Comparison of ENCODE assay signal across 8 mouse cellular contexts in the genomic region with DNA sequence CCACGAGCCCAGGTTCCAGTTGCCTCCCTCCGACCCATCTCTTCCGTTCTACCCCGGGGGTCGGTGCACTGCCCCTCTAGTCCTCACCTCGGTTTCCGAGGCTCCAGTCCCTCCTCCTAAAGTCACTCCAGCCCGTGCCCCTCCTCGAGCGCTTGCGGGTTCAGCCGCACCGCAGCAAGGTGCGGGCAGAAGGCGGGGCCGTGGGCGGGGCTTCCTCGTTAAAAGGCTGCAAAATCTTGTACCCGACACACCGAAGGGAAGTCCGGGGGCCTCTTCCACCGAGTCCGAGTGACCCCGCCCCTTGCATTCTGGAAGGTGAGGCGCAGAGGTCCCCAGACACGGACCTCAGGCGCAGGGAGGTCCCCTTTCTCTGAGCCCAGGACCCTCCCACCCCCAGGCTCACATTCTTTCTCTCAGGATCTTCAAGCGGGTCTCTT. TPM values are rescaled to one million over a fixed set of nuclear protein-coding genes. Genes with fewer than 3 reads are reported as not detected.
DNase-seq lines count a peak whose midpoint lies in the region; ATAC-seq and TF ChIP-seq lines count a peak whose summit lies in the region.

A gene (plus strand): TSS at position 245 of the 437 bp plus-strand sequence.

- WGBS in embryonic facial prominence, embryonic 12.5 days: under 1% methylated on average over 28 of the region's 28 CpGs

- DNase-seq in layer of hippocampus, adult 2 months (ENCODE audit: low spot score in 2 of 2): no peak
- DNase-seq in layer of hippocampus, adult 9-10 months (ENCODE audit: low spot score): no peak
- no peak for DNase-seq in heart, postnatal 4 days
- no peak for DNase-seq in layer of hippocampus, postnatal 25 days (ENCODE audit: extremely low spot score in 1 of 2, low spot score in 1 of 2)
- DNase-seq in thymus, adult 18-20 months: peak; percentile 16 to 26
- no peak for DNase-seq in left cerebral cortex, adult 9 months (ENCODE audit: low spot score in 2 of 2)

- peak within 1 kb of the TSS; percentile 43; the same call in 1 of the 2 replicates for H3K27ac ChIP-seq in layer of hippocampus, adult 2 months
- no peak within 1 kb of the TSS for H3K27ac ChIP-seq in embryonic facial prominence, embryonic 12.5 days

- no peaks in the 10 kb centered on the region for H3K9me3 ChIP-seq in embryonic facial prominence, embryonic 12.5 days
- no peaks in the 10 kb centered on the region for H3K9me3 ChIP-seq in megakaryocyte, embryonic 14.5 days

- H3K36me3 ChIP-seq in embryonic facial prominence, embryonic 12.5 days: no peaks in the 10 kb centered on the region
- H3K36me3 ChIP-seq in megakaryocyte, embryonic 14.5 days (replicated peaks; ENCODE audit: low read length): no peaks in the 10 kb centered on the region

- peak; percentile 42; the same call in 1 of the 2 replicates for ATAC-seq in embryonic facial prominence, embryonic 12.5 days (ENCODE audit: insufficient number of reproducible peaks, insufficient read depth, low FRiP score, low TSS enrichment)

- H3K9ac ChIP-seq in embryonic facial prominence, embryonic 12.5 days: peak within 1 kb of the TSS; percentile 39

- TF ChIP-seq CTCF in layer of hippocampus, adult 2 months (conservative IDR thresholded peaks at IDR 0.05): no peak

- peak within 1 kb of the TSS; percentile 59 for H3K4me3 ChIP-seq in layer of hippocampus, adult 2 months
- peak within 1 kb of the TSS; percentile 54 for H3K4me3 ChIP-seq in embryonic facial prominence, embryonic 12.5 days
- H3K4me3 ChIP-seq in megakaryocyte, embryonic 14.5 days (replicated peaks): peak within 1 kb of the TSS; percentile 89

- H3K4me2 ChIP-seq in embryonic facial prominence, embryonic 12.5 days (replicated peaks): peak within 1 kb of the TSS; percentile 78

- no peaks in the 10 kb centered on the region for H3K4me1 ChIP-seq in embryonic facial prominence, embryonic 12.5 days
- peaks cover 26% of the 10 kb centered on the region for H3K4me1 ChIP-seq in megakaryocyte, embryonic 14.5 days

- peaks cover 30% of the 10 kb centered on the region for H3K27me3 ChIP-seq in embryonic facial prominence, embryonic 12.5 days
- peaks cover 50% of the 10 kb centered on the region for H3K27me3 ChIP-seq in megakaryocyte, embryonic 14.5 days (replicated peaks)

RNA-seq across cellular contexts. Expression of the gene that starts here (rescaled TPM):
- total RNA-seq in layer of hippocampus, adult 2 months (2021): 10 to 100 TPM; 25.2 to 27.6 TPM
- polyA plus RNA-seq in embryonic facial prominence, embryonic 12.5 days (2016; fragmentation: Nextera tagmentation; extraction: Ambion mirVana): 14.5 and 17.2 TPM in 2 replicates
- total RNA-seq in heart, postnatal 4 days (2021): 10 to 100 TPM; 10.6 to 17.4 TPM
- total RNA-seq in layer of hippocampus, postnatal 25 days (2021): 10 to 100 TPM; 25.8 to 26.0 TPM
- polyA plus RNA-seq in megakaryocyte, embryonic 14.5 days (2012; ENCODE audit: insufficient read depth, low replicate concordance): 4.3 and 26.2 TPM in 2 replicates

Comparison
In these comparisons a context has a peak if more than half of its experiments do, and no peak if none do; other contexts are left out.
1. DNase-seq: peak in thymus, adult 18-20 months (2 of 2); none in layer of hippocampus, adult 2 months (0 of 2), layer of hippocampus, adult 9-10 months (single experiment), heart, postnatal 4 days (single experiment), layer of hippocampus, postnatal 25 days (0 of 2) and left cerebral cortex, adult 9 months (0 of 2).
2. Peak in every context shown above with its lines, with median percentiles within 50 percentile points of each other: H3K4me3 ChIP-seq.